Mouse (Mus musculus) gastrocnemius, adult 18-20 months (tissue): ENCODE results near the gene Rpl3l. TPM values are rescaled to one million over a fixed set of nuclear protein-coding genes. Genes with fewer than 3 reads are reported as not detected.

Experiments used
- DNase-seq: peaks from one replicate; pipeline ENCODE4 v3.0.0; 2021; ENCODE audit warnings: low spot score
- total RNA-seq, 2 experiments: library from RNA; stranded (reverse); gene quantifications; 2 replicates each; pipeline ENCODE4 v1.2.3; 2021

Gene Rpl3l
- total RNA-seq, 2 experiments from 2014 or later = 764 to 767 TPM

DNA sequence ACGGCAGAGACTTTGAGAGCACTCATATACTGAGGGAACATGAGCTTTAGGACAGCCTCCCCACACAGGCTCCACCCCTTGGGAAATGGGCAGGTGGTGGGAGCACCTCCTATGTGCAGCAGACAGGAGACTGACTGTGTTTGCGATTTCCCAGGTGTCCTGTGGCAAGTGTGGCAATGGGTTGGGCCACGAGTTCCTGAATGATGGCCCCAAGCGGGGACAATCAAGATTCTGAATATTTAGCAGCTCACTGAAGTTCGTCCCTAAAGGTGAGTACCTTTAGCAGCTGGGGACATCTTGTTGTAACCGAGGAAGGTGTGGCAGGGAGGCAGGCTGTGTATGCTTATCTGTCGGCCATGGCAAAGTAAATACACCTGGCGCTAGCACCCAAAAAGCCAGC is 12.3 kb downstream of the Rpl3l start:
- DNase-seq = no peak

DNA sequence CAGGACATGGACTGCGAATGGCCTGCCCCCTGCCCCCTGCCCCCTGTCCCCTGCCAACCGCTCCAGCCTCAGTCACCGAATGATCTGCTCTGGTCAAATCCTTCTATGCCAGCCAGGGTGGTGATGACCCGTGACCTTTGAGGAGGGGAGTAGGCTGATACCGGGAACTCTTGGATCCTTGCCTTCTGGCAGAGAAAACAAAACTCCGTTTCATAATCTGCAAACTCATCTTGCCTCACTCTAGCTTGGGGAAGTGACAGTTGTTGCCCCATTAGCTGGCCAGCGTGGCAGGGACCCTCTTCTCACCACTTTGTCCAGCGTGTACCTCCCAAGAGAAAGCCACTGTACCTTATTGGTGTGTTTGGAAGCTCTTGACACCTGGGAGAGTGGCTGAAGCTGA is 14.7 kb downstream of the Rpl3l start:
- no peak for DNase-seq

DNA sequence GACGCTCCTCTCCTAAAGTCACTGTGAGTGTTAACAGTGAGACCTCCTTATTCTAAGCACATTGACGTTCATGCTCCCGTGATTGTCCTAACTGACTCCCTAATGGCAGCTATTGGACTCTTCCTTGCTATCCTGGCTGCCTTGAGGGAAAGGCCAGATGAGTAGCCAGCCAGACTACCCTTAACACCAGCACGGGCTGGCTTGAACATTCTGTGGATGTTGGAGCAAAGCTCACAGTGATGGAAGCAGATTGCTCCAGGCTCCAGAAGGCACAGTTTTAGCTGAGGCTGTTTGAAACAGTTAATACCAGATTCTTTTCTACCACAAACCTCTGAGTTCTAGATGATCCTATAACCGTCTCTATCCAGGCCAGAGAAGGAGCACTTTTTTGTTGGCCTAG is 16.3 kb downstream of the Rpl3l start:
- DNase-seq = no peak

DNA sequence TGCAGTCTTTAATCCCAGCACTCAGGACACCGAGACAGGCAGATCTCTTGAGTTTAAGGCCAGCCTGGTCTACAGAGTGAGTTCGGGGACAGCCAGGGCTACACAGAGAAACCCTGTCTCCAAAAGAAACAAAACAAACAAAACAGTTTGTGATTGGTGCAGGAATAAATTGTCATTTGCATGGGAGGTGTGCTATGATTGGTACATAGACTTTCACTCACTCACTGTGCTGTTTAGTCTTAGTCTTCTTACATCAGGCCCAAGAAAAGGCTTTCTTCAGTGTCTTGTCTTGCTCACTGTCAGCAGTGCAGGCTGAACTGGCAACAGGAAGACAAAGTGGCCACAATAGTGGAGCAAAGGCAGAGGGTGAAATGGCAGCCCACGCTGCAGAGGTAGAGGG is 16.8 kb downstream of the Rpl3l start:
- DNase-seq = no peak

DNA sequence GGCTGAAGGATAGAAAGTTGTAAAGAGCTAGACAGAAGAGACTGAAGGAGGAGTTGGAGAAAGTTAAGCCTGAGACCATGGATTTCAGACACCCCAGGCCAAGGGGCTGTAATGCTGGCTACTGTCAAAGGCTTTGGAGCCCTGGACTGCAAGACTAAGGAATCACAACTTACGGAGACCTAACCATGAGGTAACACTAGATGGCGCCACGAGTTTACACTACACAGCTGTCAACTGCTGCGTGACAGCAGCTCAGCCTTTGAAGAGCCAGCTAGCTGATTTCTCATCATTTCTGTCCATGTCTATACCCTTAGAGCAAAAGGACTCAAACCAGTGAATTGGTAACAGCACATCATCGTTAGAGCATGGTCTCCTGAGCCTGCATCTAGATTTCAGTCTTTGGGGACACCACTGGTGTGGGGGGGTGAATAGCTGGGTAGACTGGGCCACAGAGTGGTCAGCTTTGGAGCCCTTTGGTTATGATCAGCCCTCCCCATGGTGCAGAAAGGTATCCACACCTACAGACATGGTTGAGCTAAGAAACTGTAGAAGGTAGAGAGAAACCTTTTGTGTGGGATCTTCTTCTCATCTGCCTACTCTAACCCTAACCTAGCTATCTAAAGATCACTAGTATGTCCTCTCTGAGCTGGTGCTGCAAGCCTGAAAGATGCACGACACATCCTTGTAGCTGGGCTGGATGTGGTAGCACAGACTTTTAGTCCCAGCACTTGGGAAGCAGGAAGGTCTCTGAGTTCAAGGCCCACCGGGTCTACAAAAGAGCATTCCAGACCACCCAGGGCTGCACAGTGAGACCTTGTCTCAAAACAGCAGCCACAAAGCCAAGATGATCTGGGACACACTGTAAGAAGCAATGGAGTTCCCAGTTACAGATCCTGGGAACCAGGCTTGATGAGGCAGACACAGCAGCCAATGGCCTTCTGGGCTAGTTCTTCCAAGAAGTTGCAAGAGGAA is 18.2 kb downstream of the Rpl3l start:
- peak; percentile 88 for DNase-seq

DNA sequence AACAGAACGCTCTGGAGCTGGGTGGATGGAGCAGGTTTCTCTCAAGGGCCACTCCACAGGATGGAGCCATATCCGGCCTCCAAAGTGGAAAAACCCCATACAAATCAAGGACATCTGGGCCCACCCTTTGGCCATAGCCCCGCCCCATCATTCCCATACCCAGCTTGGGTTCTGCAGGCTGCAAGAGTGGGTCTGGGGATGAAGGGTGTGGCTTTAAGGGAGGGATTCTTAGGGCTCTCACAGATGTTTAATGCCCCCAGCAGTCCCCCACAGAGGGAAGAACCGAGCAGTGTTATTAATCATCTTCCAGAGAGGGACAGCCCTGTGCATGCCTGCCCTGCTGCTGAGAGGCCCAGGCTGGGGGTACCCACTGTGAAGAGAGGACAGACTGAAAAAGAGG is 19.4 kb downstream of the Rpl3l start:
- DNase-seq = no peak

DNA sequence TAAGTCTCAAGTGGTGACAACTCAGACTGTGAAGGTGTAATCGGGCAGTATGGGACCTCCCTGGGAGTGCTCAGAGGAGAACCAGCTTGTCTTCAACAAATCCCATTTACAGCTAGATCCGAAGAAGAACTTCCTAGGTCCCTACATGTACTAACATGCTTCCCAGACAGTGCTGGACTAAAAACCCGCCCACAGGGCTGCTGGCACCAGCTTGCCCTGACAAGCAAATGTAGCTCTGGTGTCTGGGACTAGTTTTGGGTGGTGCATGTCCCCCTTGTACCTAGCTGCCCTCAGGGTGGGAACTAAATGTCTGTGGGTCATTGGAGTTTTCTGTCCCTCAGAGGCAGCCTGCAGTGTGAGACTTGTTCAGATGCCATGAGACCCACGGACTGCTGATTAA is 23.9 kb downstream of the Rpl3l start:
- no peak for DNase-seq

DNA sequence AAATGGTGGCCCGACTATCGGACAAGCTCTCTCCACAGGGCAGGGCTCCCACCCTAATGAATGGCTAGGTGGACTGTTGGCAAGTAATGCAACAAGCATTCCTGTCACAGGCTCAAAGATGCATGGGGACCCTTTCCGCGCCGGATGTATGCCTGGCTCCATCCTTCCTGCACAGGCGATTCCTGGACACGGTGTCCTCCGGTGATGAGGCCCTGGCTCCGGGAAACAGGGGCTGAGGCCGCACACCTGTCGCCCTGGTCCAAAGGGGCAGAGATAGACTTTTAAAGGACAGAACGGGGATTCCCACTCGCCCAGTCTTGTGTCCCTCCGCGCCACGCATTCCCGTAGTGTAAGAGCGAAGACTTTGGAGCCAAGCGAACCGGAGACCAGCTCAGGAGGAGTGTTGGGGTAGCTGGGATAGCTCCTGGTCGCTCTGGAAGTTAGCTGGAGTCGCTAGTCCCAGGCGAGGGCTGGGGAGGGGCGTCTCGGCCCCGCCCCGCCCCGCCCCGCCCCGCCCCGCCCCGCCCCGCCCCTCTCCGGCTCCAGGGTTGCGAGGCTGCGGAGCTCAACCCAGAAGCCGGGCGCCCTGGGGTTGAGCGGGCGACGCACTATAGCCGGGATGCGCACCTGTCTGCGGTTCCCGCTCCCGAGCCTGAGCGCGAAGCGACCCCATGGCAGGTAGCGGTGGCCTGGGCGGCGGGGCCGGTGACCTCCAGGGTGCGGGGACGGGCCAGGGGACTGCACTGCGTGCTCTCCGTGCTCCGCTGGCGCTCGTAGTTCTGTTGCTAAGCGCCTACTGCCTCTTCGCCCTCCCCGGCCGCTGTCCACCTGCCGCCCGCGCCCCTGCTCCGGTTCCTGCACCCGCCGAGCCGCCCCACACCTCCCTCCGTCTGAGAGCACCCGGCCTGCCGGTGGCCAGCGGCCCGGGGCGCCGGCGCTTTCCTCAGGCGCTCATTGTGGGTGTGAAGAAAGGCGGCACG is 25.1 kb downstream of the Rpl3l start, which contains the start of gene Hs3st6:
Hs3st6 (plus strand) TSS at position 574 of the 980 bp plus-strand sequence.
- DNase-seq = no peak

DNA sequence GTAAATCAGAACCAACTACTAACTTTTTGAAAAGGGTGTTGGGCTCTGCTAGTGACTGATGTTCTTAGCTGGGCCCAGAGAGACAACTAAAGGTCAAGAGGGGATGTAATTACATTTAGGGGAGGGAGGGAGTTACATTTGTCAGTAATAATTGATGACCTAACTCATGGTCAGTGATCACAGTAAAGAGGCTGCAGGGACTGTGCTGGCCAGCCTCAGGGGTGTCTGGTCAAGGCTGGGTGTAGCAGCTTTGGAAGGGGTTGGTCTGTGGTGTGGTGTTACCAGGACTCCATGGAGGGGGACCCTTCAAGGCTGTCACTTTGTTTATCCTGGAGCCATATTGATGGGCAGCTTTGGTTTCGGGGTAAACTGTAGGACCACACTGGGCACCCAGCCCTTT is 29.8 kb downstream of the Rpl3l start:
- no peak for DNase-seq

DNA sequence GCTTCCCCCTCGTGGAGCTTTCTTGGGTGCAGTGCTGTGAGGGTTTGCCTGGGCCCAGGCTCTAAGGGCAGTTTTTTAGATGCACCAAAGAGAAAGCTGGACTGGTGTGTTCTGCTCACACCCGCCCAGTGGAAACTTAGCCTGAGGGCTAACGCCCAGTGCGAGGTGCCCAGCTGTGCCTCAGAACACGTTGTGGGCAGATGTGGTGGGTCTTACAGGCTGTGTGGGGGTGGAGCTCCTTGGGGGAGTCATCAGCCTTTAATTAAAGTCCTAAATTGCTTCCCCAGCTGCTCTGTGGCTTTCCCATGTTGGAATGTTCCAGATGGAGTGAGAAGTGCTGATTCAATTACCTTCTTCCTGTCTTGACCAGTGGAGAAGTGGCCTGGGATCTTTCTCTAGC is 33.5 kb downstream of the Rpl3l start:
- no peak for DNase-seq

DNA sequence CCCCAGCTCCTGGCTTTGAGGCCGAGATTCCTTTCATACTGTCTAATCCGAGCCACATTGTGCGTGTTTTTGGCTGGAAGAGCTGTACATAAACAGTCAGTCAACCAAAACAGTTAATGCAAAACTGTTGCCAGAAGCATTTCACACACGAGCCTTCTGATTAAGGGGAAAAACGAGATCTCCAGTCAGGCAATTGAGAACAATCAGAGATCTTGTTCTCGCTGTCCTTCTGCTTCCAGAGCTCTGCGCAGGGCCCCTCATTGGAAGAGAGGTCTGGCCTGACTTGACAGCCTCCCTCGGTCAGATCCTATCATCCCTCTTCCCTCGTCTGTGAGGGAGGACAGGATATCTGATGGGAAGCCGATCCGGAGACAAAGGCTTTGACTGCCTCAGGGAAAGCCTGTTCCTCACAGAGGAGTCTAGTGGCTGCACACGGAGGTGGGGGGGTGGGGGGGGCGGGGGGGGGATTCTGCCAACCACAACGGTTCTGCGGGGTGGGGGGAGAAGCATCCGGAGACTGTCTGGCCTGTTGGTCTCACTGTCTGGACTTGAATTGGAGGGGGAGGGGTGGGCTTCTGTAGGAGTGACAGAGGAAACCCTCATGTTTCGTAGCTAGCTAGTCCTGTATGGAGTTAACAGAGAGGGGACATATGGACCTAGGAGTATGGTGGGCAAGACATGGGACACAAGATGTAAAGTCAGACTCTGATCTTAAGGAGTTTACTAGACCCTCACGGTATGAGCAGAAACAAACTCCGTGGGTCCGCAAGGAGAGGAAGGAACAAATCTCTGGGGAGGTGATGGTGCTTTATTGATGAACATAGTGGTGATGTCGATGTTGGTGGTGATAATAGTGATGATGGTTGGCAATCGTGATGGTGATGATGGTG is 37.6 kb downstream of the Rpl3l start:
- no peak for DNase-seq

DNA sequence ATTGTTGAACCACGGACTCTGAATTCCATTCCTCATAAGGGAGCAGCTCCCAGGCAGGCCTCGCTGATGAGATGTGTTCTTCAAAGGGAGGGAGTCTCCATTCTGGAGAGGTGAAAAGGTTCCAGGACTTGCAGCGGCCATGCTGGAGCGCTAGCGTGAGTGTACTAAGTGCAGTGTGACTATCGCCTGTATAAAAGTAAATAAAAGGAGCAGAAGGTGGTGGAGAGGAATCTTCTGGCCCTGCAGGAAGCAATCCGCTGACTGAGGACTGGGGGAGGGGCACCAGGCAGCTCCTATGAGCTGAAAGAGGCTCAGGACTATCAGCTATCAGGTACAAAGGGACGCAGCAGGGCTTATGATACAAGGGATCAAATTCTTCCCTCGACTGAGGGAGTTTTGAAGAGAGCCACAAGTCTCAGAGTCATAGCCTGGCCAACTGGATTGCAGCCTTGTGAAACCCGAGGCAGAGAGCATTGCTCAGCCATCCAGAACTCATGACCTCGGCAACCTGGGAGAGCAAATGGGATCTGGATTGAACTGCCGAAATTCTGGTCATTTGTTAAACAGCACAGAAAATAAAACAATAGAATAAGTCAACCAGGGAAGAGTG is 38.8 kb downstream of the Rpl3l start:
- DNase-seq = no peak

DNA sequence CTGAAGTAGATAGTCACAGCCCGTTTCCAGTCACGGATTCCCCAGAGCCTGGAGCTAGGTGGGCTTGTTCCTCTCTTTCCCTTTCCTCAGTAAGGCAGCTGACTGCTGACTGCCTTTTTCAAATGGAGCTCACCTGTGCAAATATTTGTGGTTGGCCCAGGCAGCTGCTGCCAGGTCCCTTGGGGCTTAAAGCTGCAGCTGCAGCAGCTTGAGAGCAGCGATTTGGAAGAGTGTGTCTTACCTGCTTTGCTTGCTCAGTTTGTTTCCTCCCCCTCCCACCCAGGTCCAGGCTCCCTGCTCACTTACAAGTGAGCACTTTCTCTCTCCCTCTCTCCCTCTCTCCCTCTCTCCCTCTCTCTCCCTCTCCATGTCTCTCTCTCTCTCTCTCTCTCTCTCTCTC is 41.5 kb downstream of the Rpl3l start:
- DNase-seq = no peak

DNA sequence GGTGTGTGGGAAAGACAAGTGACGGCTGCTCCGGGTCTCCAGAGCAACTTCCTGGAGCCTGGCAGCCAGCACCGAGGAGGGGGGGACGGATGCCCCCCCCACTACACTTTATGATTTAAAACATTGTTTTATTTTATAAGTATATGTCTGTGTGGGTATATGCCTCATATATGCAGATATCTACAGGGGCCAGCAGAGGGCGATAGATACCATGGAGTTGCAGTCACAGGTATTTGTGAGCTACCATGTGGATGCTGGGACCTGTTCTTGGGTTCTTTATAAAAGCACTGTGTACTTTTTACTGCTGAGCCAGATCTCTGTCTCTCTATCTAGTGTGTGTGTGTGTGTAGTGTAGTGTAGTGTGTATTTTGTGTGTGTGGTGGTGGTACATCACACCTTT is 45.6 kb downstream of the Rpl3l start:
- DNase-seq = no peak

DNA sequence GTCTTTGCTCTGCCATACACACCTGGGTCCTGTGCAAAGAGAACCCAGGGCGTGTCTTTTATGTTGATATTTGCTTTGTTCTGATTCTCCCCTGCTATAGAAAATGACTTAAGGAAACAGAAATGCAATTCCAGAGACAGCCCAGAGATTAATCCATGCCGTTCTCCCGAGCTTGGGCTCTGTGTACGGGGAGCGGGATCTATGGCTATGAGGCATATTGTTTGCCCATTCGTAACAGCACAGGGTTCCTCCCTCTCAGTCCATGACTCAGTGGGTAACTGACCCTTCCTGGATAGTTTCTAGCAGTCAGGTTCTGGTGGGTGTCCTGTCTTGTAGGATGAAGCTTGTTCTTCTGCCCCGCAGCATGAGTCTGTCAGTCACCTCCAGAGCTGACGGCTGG is 47.6 kb downstream of the Rpl3l start:
- no peak for DNase-seq

DNA sequence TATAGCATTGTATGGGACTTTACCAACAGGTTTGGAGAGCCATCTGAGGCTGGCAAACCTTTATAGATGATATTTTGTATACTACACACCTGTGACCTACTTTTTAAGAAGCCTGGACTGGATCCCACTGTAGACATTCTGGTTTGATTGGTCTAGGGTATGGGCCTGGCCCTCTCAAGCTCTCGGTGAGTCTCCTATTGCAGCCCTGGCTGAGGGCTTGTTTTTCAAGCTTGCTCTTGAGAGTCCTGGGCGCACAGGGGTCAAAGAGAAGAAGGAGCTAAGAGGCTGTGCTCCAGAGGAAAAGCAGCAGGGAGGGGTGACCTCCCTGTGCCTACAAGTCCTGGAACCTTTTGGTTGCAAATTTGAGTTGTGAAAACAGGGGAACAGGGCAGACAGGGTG is 49.5 kb downstream of the Rpl3l start:
- no peak for DNase-seq

DNA sequence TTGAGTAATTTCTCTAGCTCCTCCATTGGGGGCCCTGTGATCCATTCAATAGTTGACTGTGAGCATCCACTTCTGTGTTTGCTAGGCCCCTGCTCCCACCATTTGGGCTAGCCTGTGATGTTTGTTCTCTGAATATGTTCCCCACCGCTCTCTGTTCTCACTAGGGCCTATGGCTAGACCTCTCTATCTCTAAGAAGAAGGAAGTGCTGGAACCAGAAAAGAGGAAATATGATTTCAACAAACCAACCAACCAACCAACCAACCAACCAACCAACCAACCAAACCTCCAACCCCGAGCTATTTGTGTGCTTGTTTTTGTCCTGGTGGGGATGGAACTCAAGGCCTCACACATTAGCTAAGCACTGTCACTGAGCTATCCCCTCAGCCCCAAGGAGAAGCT is 53.2 kb downstream of the Rpl3l start:
- no peak for DNase-seq
